Mouse (Mus musculus): ENCODE data around the gene Rac3.
"Not testable (repeated sequence)": the region's sequence is repeated elsewhere in the genome, so short reads cannot be mapped to it uniquely, and the experiment has no call there.

The Rac3 gene

DNA sequence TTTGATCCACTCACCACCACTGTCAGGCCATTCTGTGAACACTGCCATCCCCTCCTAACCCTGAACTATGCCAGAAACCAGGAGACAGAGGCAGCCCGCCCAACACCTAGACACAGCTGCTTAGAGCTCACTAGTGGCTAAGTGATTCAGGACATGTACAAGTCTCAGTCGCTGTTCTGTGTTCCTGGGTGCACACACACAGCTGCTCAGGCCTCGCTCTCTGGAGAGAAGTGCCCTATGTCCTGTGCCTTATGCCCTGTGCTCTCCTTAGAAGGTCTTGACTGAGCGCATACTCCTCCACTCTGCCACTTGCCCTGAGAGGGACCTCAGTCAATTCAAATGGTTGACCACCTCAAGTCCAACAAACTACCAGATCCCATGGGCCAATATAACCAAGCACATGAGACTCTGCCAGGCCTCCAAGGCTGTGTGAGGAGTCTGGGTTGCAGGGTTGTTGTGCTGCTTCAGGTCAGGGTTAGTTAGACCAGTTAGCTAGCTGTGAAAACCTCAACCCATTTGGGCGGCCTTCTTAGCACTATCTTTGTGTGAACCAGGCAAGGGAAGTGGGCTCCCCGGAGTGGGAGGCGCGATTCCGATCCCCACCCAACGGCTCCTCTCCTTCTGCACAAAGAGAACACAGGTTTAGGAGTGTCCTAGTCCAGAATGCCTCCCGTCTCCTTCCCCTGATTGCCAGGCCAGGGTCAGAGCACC, 7.4 kb downstream of the Rac3 start:
- DNase-seq (ENCODE audit: inconsistent ontology term) = no peak

- DNase-seq (ENCODE audit: inconsistent ontology term) = not testable (repeated sequence)
Measured at GRCm38 (mm10) chr11:120729432-120730050, 8.3 kb downstream of the Rac3 start.

DNA sequence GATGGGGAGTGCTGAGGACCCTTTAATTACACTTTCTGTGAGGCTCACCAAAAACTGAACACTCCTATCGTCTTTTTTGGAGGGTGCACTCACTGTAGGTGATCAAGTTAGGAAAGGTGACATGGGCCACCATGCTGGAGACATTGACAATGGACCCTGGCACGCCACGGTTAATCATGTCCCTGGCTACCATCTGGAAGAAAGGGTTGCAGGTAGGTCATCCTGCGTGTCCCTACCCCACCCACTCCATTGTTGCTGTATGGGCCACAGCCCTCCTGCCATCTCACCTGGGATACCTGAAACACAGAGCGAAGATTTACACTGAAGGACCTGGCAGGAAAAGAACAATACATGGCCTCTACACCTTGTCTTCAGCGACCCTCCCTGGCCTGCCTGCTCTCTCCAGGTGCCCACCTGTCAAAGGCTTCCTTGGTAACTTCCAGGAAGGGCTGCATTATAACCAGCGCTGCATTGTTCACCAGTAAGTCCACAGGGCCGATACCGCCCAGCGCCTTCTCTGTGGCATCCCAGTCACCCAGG, 9.1 kb downstream of the Rac3 start:
- DNase-seq (ENCODE audit: inconsistent ontology term) = no peak

DNA sequence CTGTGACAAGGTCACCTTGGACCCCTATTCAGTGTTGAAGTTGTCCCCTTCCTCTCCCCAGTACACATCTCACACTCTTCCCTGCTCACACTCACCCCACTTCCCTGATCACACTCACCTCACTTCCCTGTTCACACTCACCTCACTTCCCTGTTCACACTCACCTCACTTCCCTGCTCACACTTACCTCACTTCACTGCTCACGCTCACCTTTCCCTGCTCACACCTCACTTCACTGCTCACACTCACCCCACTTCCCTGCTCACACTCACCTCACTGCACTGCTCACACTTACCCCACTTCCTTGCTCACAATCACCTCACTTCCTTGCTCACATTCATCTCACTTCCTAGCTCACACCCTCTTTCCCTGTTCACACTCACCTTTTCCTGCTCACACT, 10.1 kb downstream of the Rac3 start:
- DNase-seq (ENCODE audit: inconsistent ontology term) = no peak

DNA sequence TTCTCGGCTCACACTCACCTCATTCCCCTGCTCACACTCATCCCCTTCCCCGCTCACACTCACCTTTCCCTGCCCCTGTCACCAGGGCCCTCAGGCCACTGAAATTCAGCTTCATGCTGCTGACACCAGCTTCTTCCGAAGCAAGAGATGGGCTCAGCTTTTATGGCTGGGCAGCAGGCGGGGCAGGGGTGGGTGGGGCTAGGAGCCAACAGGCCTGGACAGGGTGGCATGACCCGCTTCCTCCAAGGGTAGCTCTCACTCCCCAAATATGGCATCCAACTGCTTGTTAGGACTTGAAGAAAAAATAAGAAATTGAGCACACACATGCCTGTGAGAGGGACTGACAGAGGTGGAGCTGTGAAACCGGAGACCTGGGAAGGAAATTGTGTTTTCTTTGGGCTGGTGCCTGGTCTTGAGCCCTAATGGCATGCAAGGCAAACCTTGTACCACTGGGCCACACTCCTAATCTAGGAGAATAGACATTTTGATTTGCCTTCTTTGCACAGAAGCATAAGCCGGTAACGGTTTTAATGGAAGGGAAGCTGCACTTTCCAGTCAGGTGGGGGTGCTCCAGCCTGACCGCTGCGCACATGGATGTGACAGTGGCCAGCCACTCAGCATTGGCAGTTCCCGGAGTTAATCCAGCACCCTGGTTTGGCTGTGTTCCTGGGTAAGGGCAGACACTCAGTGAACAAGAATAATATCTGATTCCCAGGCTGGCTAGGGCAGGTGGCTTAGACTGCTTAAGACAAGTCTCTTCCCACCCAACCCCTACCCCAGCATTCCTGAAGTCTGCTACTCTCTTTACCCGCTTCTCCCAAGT, 10.8 kb downstream of the Rac3 start, which contains the start of gene Cbr2:
Gene Cbr2 (minus strand): TSS at position 257 of the 823 bp plus-strand sequence.
- DNase-seq (ENCODE audit: inconsistent ontology term) = no peak

- DNase-seq (ENCODE audit: inconsistent ontology term) = no peak
Measured at GRCm38 (mm10) chr11:120733521-120733920, 12.3 kb downstream of the Rac3 start.

DNA sequence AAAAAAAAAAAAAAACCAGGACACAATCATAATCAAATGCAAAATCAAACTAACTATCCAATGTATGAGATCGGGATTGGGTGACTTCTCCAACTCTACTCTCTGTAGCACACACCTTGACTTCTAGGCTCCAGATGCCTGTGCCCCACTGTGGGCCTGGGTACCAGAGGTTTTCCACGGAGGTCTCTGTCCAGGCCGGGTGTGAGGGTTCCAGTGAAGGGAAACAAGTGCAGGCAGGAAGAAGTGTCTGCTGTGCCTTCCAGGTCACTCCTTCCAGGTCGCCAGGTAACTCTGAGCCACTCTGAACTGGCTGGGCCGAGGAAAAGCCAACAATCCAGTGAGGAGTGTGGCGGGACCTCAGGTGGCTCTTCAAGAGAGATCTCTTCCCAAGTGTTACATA, 15.2 kb downstream of the Rac3 start:
- no peak for DNase-seq (ENCODE audit: inconsistent ontology term)

GRCm38 (mm10) chr11:120740981-120741380, 19.7 kb downstream of the Rac3 start:
- no peak for DNase-seq (ENCODE audit: inconsistent ontology term)

DNA sequence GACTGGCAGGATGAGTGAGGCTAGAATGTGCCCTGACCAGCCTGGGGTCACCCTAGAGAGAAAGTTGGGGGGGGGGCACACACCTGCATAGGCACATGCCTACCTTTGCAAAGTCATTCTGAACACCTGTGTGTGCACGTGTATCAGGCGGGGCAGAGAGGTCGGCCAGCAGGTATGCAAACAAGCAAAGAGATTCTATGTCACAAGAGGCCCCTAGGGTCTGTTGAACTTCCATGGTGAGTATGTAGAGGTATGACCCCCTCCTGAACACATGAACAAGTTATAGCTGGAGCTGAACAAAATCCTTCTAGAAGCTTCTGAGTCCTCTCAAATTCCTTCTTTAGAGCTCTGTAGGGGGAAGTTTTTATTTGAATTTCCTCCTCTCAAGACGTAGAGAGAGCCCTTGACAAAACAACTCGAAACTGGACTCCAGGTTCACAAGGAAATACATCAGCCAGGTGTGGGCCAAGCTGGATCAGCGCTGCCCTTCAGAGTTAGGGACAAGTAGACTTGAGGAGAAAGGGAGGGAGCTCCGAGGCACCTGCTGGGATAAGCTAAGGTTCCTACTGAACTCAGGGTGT, 22.9 kb downstream of the Rac3 start:
- no peak for DNase-seq (ENCODE audit: inconsistent ontology term)

GRCm38 (mm10) chr11:120747974-120748373, 26.7 kb downstream of the Rac3 start:
- DNase-seq (ENCODE audit: inconsistent ontology term) = no peak

- DNase-seq (ENCODE audit: inconsistent ontology term) = no peak
Measured at GRCm38 (mm10) chr11:120749430-120749829, 28.2 kb downstream of the Rac3 start.

- no peak for DNase-seq (ENCODE audit: inconsistent ontology term)
Measured at GRCm38 (mm10) chr11:120751606-120752005, 30.3 kb downstream of the Rac3 start.

DNA sequence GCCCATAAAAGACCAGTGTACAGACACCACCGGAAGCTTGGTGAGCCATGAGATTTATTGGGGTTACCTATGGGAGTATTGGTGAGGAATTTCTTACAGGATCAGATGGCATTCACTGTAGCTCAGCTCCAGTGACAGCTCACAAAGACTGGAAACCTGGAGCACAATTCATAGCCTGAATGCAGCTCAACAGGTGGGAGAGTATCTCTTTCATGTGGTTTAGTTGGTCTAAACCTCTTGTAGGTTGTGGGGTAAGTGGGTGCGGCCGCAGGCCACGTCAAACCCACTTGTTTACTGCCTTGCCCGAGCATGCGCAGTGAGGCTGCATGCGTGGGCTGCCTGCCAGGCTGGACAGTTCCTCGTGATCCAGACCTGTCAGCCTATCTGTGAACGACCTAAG, 39.0 kb downstream of the Rac3 start:
- DNase-seq (ENCODE audit: inconsistent ontology term) = no peak

DNA sequence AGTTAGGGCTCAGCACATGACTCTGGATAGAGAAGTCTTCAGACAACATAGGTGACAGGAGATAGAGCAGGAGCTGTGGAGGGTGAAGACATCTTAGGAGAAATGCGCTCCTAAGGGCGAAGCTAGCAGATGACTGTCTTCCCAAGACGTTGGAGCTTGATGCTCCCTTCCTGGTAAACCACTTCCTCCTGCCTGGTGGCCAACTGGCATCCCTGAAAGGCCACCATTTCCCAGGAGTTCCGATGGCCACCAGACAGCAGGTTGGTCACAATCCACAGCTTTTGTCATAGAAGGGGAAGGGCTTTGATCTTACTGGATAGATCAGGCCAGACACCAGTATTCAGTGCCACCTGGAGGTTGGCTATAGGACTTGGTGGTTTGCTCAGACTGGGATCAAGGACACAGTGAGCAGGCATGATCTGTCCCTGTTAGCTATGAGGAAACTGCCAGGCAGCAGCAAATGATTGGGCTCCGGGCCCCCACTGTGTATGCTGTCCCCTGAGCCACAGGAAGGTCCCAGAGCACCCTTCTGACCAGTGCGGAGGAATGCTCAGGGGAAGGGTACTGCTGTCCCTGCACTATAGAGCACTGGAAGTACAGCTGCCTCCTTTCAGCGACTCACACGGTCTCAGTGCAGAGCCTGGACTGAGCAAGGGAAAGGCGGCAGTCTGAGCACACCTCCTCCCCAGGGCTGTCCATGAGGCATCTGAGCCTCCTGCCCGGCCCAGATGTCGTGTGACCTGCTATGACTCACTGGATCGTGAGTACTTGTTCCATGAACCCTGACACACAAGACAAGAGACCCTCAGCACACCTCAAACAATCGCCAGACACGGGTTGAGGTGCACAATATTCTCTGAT, 40.8 kb downstream of the Rac3 start:
- no peak for DNase-seq (ENCODE audit: inconsistent ontology term)

DNA sequence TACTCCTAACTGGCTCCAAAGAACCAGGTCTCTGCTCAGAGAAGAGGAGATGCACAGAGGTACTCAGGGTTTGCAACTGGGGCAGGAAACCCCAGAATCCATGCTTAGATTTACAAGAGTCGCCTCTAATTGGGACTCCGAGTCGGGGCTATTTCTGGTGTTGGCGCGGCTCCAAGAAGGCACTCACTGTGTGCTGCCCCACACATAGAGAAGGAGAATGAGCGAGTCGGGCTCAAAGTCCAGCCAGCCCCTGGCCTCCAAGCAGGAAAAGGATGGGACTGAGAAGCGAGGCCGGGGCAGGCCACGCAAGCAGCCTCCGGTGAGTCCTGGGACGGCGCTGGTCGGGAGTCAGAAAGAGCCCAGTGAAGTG, 41.4 kb downstream of the Rac3 start, which contains the start of gene Hmga1b:
Gene Hmga1b (plus strand): TSS at position 123 of the 370 bp plus-strand sequence.
- peak; percentile 13 for DNase-seq (ENCODE audit: inconsistent ontology term)

- DNase-seq (ENCODE audit: inconsistent ontology term) = not testable (repeated sequence)
Measured at GRCm38 (mm10) chr11:120763121-120763999, 42.1 kb downstream of the Rac3 start.

DNA sequence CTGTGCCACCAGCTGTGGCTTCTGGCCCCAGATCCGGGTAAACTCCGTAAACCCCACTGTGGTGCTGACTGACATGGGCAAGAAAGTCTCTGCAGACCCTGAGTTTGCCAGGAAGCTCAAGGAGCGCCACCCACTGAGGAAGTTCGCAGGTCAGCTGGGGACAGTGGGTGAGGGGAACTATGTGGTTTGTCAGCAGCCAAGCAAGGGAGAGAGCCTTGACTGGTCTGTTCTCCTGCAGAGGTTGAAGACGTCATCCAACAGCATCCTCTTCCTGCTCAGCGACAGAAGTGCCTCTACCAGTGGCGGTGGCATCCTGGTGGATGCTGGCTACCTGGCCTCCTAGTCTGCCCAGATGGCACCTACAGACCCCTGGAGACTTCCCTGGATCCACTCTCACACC, 45.8 kb downstream of the Rac3 start:
- not testable (repeated sequence) for DNase-seq (ENCODE audit: inconsistent ontology term)

GRCm38 (mm10) chr11:120768206-120768605, 46.9 kb downstream of the Rac3 start:
- DNase-seq (ENCODE audit: inconsistent ontology term) = no peak

GRCm38 (mm10) chr11:120772749-120773148, 51.5 kb downstream of the Rac3 start:
- DNase-seq (ENCODE audit: inconsistent ontology term) = no peak
